Mouse (Mus musculus) mesoderm, embryonic 11.5 days (tissue): ENCODE results near the gene Kpna3.
"Not testable (repeated sequence)": the region's sequence is repeated elsewhere in the genome, so short reads cannot be mapped to it uniquely, and the experiment has no call there.

ENCODE experiments used
- DNase-seq: peaks from one replicate; pipeline ENCODE4 v3.0.0-alpha.2; 2012; ENCODE audit warnings: low read depth, low spot score

Gene Kpna3

GRCm38 (mm10) chr14:61394745-61395144 is 44.9 kb downstream of the Kpna3 start:
- no peak for DNase-seq

DNA sequence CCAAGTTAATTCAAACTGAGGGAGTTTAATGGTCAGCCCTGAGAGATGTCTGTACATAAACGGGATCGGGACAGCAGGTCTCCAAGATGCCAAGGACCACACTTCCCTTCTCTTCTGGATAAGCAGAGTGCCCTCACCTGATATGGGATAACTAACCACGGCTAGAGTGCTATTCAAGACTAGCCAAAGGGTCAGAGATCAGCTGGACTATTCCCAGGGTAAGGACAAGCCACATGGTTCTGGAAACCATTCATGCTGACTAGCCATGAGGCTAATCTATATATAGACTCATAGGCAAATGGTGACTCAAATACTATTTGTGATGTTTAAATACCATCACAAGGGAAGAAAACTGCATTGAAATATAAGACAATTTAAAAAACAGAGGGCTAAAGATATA is 49.1 kb downstream of the Kpna3 start:
- DNase-seq, result no peak

DNA sequence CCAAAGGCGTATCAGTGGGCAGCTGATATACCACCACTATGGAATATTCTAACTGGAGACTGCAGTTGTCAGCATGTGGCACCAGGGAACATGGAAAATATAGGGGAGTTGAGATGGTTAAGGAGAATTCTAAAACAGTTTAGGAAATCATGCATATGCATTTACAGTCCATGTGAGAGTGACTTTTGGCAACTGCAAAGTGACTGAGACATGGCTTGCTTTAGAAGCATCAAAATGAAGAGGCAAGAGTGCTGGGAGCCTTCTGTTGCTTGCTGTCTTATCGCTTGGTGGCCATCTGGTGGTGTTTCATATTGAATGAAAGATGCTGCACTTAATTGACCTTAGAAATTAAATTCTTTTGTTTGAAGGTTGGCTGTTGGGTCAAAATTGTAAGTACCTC is 72.4 kb downstream of the Kpna3 start:
- no peak for DNase-seq

GRCm38 (mm10) chr14:61364656-61365055 is 75.0 kb downstream of the Kpna3 start:
- DNase-seq, result no peak

GRCm38 (mm10) chr14:61363734-61364133 is 75.9 kb downstream of the Kpna3 start:
- DNase-seq, result no peak

DNA sequence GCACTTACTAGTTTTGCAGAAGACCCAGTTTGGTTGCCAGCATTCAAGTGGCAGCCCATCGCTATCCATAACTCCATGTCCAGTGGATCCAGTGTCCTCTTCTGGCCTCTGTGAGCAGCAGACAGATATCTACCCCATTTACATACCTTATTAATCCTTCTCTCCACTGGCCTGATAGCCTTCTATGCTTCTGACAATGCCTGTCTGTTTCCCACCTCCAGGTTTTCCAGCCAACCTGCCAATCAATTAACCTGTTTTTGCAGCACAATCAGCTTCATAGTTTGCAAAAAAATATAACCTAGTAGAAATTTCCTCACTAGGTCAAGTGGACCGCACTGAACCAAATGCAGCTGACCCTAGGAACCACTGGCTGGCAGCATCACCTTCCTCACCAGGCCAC is 77.4 kb downstream of the Kpna3 start:
- DNase-seq, result no peak

DNA sequence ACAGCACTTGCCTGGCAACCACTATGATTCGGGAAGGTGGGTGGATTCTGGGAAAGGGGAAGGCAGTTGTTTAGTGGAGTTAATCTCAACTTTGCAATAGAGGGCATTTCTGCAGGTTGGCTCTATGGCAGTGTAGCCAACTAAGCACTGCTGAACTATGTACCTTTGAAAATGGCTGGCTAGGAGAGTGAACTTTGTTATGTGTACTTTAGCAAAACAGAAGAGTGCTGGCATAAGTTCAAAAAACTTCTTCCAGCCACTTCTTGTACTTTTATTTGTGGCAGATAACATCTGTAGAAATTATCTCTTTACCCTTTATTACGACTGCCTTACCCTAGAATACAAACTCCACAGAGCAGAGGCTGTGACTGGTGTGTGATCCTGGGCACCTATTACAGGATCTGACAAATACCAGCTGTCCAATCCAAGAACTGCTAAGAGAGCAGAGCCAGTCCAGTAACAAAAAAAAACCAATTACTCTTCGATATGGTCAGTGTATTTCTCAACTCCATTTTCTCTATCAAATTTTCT is 78.6 kb downstream of the Kpna3 start:
- DNase-seq, result no peak

GRCm38 (mm10) chr14:61360131-61360980 is 79.3 kb downstream of the Kpna3 start, which contains the start of gene Ebpl:
Ebpl (minus strand) TSS chr14:61360439.
- DNase-seq, result peak; percentile 86

DNA sequence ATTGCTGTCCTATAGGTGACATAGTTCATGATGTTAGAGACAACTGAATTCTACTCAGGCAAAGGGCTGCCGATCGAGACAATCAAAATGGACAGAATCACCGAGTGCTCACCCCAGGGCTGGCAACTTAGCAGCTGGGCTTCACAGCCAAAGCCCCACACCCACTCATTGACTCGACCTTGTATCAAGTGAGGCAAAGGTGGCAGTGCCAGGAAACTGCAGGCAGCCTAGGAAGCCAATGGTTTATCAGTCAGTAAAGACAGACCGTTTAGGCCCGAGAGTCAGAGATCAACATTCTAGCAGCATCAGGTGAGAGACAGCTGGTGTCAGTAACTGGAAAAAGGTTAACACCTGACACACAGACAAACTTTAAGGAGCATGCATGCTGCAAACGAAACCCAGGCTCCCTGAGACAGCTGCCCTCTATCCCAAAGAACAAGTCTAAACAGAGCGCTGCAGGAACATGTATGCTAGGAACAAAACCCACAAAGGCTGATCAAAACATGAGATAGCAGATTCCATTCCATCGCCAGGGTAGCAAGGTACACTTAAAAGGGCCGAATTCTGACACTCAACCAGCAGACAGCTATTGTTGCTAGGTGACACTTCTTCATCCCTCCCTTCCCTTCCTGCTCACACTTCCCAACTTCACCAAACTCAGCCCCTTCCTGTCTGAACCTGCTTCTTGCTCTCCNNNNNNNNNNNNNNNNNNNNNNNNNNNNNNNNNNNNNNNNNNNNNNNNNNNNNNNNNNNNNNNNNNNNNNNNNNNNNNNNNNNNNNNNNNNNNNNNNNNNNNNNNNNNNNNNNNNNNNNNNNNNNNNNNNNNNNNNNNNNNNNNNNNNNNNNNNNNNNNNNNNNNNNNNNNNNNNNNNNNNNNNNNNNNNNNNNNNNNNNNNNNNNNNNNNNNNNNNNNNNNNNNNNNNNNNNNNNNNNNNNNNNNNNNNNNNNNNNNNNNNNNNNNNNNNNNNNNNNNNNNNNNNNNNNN is 85.1 kb downstream of the Kpna3 start:
- no peak for DNase-seq

DNA sequence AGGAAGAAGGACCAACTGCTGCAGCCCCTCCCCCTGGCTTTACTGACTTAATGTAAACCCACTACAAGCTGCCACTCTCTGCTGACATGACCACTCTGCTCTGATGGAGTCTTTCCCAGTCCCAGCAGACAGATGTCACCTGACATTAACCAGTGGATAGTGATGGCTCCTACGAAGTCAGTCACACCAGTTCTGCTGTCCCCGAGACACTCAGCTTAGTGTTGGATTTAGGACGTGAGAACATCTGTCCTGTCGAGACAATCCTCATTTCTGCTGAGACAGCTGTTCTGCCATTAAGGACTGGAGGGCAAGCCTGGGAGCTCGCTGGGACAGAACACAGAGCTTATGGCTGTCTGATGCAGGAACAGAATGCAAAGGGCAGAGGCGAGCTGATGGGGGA is 88.9 kb downstream of the Kpna3 start:
- DNase-seq, result no peak

GRCm38 (mm10) chr14:61349876-61350275 is 89.8 kb downstream of the Kpna3 start:
- no peak for DNase-seq

GRCm38 (mm10) chr14:61346827-61347698 is 92.6 kb downstream of the Kpna3 start:
- no peak for DNase-seq

GRCm38 (mm10) chr14:61344590-61344989 is 95.1 kb downstream of the Kpna3 start:
- DNase-seq, result no peak

DNA sequence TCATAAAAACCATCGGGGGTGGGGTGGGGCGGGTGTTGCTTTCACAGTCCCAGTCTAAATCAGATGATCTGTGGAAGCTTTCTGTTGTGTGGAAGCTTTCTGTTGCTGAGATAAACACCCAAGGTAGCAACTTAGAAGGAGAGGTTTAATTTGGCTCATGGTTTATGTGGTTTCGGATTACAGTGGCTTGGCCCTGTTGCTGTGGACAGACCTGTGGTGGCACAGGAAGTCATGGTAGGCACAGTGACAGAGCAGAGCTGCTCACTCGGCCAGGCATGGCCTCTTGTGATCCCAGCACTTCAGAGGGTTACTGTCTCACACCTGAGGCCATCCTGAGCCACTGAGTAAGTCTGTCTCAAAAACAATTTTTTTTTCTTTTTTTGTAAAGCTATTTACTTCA is 100.3 kb downstream of the Kpna3 start:
- DNase-seq, result no peak

DNA sequence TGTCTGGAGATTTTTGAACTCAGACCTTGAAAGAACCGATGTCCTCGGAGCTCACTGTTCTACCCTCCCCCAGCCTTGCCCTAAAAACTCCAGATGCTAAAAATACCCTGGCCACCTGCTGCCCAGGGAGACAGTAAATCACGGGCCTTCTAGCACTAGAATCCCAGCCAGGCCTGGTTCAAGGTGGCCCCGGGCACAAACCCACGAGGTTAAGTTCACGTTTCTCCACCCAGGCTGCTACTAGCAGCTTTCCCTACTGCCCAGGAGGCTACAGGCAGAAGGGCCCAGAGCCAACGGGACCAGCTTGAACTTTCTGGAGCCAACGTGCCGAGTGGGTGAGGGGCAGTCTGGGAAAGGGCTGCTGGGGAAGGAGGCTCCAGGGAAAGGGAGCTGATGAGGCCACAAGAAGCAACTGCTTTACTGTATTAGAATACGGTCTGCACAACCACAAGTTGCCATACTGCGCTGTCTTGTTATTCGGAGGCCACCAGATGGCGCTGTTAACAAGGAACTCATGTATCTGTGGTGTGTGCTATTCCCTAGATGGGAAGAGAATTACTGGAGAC is 108.6 kb downstream of the Kpna3 start:
- DNase-seq, result peak; percentile 88

DNA sequence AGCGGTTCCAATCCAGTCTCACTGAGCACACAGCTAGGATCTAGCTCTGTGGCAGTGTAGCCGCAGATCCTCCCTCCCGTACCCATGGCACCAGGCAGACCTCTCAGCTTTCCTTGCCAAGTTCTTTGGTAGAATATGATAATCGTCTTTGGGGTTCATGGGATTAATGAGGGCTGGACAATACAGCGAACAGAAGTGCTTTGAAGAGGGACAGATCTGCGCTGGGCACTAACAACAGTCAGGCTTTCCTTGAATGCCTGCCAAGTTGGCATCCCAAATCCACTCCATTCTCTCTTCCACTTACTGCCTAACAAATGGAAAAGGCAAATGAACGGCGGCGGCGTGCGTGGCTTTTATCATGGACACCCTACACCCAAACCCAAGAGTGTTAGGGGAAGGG is 109.1 kb downstream of the Kpna3 start:
- no peak for DNase-seq

DNA sequence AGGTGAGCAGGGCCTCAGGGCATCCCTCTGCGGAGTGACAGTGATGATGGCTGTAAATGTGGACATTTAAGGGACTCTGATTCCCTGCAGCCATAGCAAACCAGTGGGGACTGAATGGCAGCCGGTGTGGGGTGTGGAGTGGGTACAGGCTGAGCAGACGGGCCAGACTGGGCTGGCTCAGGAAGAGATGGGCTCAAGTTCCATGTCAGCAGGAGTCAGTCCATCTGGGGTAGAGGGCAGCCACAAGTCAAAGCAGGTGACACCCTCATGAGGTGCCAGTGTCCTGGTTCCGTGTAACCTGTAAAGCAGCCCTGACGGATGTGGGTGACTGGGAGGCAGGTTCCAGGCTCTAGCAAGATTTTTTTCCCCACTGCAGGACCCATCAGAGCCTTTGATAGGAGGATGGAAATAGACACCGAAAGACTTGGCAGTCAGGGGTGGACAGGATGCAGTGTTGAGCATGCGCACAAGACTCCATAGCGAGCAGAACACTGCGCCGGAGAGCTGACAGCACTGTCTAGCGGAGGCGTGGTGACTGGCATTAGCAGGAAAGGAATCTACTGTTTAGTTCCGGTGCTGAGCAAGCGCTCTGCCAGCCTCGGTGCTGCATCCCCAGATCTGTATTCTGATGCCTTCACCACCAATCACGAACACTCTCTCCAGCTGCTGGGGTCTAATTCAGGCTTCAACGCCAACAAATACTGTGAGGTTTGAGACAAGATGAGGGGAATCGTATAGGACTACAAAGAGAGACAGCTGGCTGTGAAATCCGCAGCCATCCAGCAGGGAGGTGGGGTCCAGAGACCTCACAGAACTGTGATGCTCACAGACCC is 111.8 kb downstream of the Kpna3 start:
- DNase-seq, result peak; percentile 64

DNA sequence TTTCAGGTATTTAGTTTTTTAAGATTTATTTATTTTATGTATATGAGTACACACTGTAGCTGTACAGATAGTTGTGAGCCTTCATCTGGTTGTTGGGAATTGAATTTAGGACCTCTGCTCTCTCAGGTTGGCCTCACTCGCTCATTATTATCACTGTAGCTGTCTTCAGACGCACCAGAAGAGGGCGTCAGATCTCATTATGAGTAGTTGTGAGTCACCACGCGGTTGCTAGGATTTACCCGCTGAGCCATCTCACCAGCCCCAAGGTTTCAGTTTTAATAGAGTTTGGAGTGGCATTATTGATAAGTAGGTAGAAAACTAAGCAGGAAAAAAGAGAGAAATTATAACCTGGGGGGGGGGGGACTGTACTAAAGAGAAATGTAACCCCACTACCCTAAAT is 112.7 kb downstream of the Kpna3 start:
- DNase-seq, result not testable (repeated sequence)

- DNase-seq, result no peak
Measured at GRCm38 (mm10) chr14:61322740-61323139, 116.9 kb downstream of the Kpna3 start.

DNA sequence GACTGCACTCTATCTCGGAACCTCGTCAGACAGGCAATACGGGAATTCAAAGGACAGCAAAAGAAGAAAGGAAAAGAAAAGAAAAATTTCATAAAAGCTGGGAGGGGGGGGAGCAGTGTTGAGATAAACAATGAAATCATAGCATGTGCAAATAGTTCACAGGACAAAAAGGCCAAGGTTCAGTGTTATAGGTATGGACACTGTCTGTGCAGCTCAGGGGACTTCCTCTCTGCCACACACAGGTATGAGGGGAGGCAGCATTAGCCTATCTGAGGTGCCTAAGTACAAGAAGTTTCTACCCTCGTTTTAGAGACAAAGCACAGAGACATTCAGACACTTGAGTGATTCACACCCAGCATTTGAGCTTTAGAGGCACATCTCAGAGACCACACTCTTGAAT is 118.5 kb downstream of the Kpna3 start:
- no peak for DNase-seq
